In genomic region chr15:102100161-102100981, GRCm38 (mm10) we compare ENCODE assay signal across 8 mouse cellular contexts. TPM values are rescaled to one million over a fixed set of nuclear protein-coding genes. Genes with fewer than 3 reads are reported as not detected.
A peak's percentile ranks its signal among the peaks of the same experiment; 100 is the strongest.
DNase-seq lines count a peak whose midpoint lies in the region; ATAC-seq lines count a peak whose summit lies in the region.

Tns2 (plus strand) TSS chr15:102100413.

- 1% methylated on average over 52 of the region's 82 CpGs for WGBS in hindbrain, embryonic 11.5 days

- peak within 1 kb of the TSS; percentile 50 for H3K9ac ChIP-seq in hindbrain, embryonic 11.5 days (ENCODE audit: low read depth, low read length)

- H3K4me1 ChIP-seq in hindbrain, embryonic 11.5 days (replicated peaks; ENCODE audit: control insufficient read depth, insufficient read depth, low read length), result peaks cover 16% of the 10 kb centered on the region

- peaks cover 6% of the 10 kb centered on the region for H3K27me3 ChIP-seq in hindbrain, embryonic 11.5 days (ENCODE audit: control insufficient read depth, insufficient read depth, low read length)

- no peaks in the 10 kb centered on the region for H3K36me3 ChIP-seq in hindbrain, embryonic 11.5 days (ENCODE audit: control insufficient read depth, insufficient read depth, low read length)

- H3K4me3 ChIP-seq in hindbrain, embryonic 11.5 days (ENCODE audit: low read depth, low read length), result peak within 1 kb of the TSS; percentile 44

- peak within 1 kb of the TSS; percentile 87 for H3K4me2 ChIP-seq in hindbrain, embryonic 11.5 days (replicated peaks; ENCODE audit: low read depth, low read length)

- H3K27ac ChIP-seq in hindbrain, embryonic 11.5 days (ENCODE audit: low read depth, low read length), result 0 out of 2 replicates have a peak within 1 kb of the TSS, but pooled peaks have one; percentile 24

- DNase-seq in MN1 (ENCODE audit: low spot score), result peak; percentile 91
- DNase-seq in cerebellum, adult 11-12 months, result peak; percentile 68
- DNase-seq in hindbrain, embryonic 11.5 days (ENCODE audit: low spot score), result peak; percentile 77
- DNase-seq in layer of hippocampus, postnatal 14 days (ENCODE audit: low spot score in 2 of 2), result peak in 1 of 2 experiments; percentile 66
- peak; percentile 85 for DNase-seq in lung, postnatal 25 days (ENCODE audit: low spot score)
- peak; percentile 78 for DNase-seq in retina, embryonic 14.5 days (ENCODE audit: low spot score)
- DNase-seq in urinary bladder, postnatal 14 days (ENCODE audit: low spot score), result peak; percentile 91

- peak; percentile 62 for ATAC-seq in frontal cortex, adult (ENCODE audit: low TSS enrichment)
- ATAC-seq in hindbrain, embryonic 11.5 days (ENCODE audit: low FRiP score), result peak; percentile 59

- H3K9me3 ChIP-seq in hindbrain, embryonic 11.5 days (ENCODE audit: control insufficient read depth, low read length), result no peaks in the 10 kb centered on the region

RNA-seq across cellular contexts. Expression of gene Tns2, which starts in this region (rescaled TPM):
- 8.0 and 11.8 TPM in 2 replicates for polyA plus RNA-seq in hindbrain, embryonic 11.5 days (2014; fragmentation: Nextera tagmentation; extraction: Ambion mirVana)
- total RNA-seq in layer of hippocampus, postnatal 14 days (2021), result 10 to 100 TPM; 10.0 to 15.8 TPM
